Mouse (Mus musculus) cerebellum, adult (tissue): ENCODE data around the gene Polr3h.
A peak's percentile ranks its signal among the peaks of the same experiment; 100 is the strongest.
"Not testable (repeated sequence)": the region's sequence is repeated elsewhere in the genome, so short reads cannot be mapped to it uniquely, and the experiment has no call there.

Experiments used
- ATAC-seq: cut with Nextera tagmentation; 2 replicates; pipeline ENCODE4 v1.9.2; 2017; ENCODE audit warnings: mild to moderate bottlenecking, moderate library complexity, mixed read lengths; ENCODE audit not compliant: insufficient number of reproducible peaks, low FRiP score, low TSS enrichment

Gene Polr3h

GRCm38 (mm10) chr15:81917621-81918463 is 8.2 kb downstream of the Polr3h start:
- no peak for ATAC-seq

- ATAC-seq, result no peak
Observed at GRCm38 (mm10) chr15:81917201-81917600, 8.8 kb downstream of the Polr3h start.

- ATAC-seq, result no peak
Observed at GRCm38 (mm10) chr15:81915663-81916062, 10.4 kb downstream of the Polr3h start.

GRCm38 (mm10) chr15:81914668-81915067 is 11.4 kb downstream of the Polr3h start:
- no peak for ATAC-seq

- no peak for ATAC-seq
Observed at GRCm38 (mm10) chr15:81912498-81912897, 13.5 kb downstream of the Polr3h start.

GRCm38 (mm10) chr15:81908767-81909166 is 17.3 kb downstream of the Polr3h start:
- not testable (repeated sequence) for ATAC-seq

- ATAC-seq, result no peak
Observed at GRCm38 (mm10) chr15:81907953-81908352, 18.1 kb downstream of the Polr3h start.

- ATAC-seq, result no peak
Observed at GRCm38 (mm10) chr15:81904939-81905338, 21.1 kb downstream of the Polr3h start.

- ATAC-seq, result no peak; the same call in 1 of the 2 replicates
Observed at GRCm38 (mm10) chr15:81898751-81899150, 27.3 kb downstream of the Polr3h start.

GRCm38 (mm10) chr15:81897607-81898285 is 28.3 kb downstream of the Polr3h start:
- ATAC-seq, result no peak

GRCm38 (mm10) chr15:81896407-81896806 is 29.6 kb downstream of the Polr3h start:
- no peak for ATAC-seq

- no peak for ATAC-seq
Observed at GRCm38 (mm10) chr15:81894002-81894401, 32.0 kb downstream of the Polr3h start.

GRCm38 (mm10) chr15:81891822-81892580 is 34.0 kb downstream of the Polr3h start:
- ATAC-seq, result no peak

GRCm38 (mm10) chr15:81891140-81891802 is 34.8 kb downstream of the Polr3h start:
- no peak for ATAC-seq

- peak; percentile 45; the same call in 1 of the 2 replicates for ATAC-seq
Observed at GRCm38 (mm10) chr15:81889175-81889574, 36.9 kb downstream of the Polr3h start.

- ATAC-seq, result no peak
Observed at GRCm38 (mm10) chr15:81886795-81887550, 39.1 kb downstream of the Polr3h start.

GRCm38 (mm10) chr15:81885418-81885934 is 40.6 kb downstream of the Polr3h start:
- ATAC-seq, result no peak

GRCm38 (mm10) chr15:81882348-81882747 is 43.7 kb downstream of the Polr3h start:
- ATAC-seq, result no peak
